Mouse (Mus musculus) hindbrain, embryonic 13.5 days (tissue): Measurements from ENCODE around the gene Tuba3a. TPM values are rescaled to one million over a fixed set of nuclear protein-coding genes. Genes with fewer than 3 reads are reported as not detected.
"Not testable (repeated sequence)": the region's sequence is repeated elsewhere in the genome, so short reads cannot be mapped to it uniquely, and the experiment has no call there.

Experiments used
- ATAC-seq: fragments of 200-750 bp; cut with Nextera tagmentation; 2 replicates; pipeline ENCODE4 v1.8.0; 2017; ENCODE audit warnings: moderate TSS enrichment; ENCODE audit not compliant: low FRiP score
- H3K27ac ChIP-seq: fragments of 300-500 bp; sonication (generic); 2 replicates; pipeline ENCODE4 v1.5.1; 2015; ENCODE audit warnings: inconsistent platforms, mild to moderate bottlenecking, moderate library complexity
- H3K27me3 ChIP-seq: fragments of 300-500 bp; sonication (generic); 2 replicates; pipeline ENCODE4 v1.6.1; 2015; ENCODE audit warnings: mild to moderate bottlenecking, inconsistent platforms
- H3K36me3 ChIP-seq: fragments of 300-500 bp; sonication (generic); 2 replicates; pipeline ENCODE4 v1.6.1; 2015; ENCODE audit warnings: mild to moderate bottlenecking, inconsistent platforms
- H3K4me1 ChIP-seq: fragments of 300-500 bp; sonication (generic); replicated peaks from 2 replicates; pipeline ENCODE4 v1.6.1; 2015; ENCODE audit warnings: inconsistent platforms
- H3K4me2 ChIP-seq: fragments of 300-500 bp; sonication (generic); 2 replicates; pipeline ENCODE4 v1.6.1; 2015; ENCODE audit warnings: inconsistent platforms, mild to moderate bottlenecking, moderate library complexity
- H3K4me3 ChIP-seq: fragments of 300-500 bp; sonication (generic); 2 replicates; pipeline ENCODE4 v1.5.1; 2015; ENCODE audit warnings: mild to moderate bottlenecking, inconsistent platforms
- H3K9ac ChIP-seq: fragments of 300-500 bp; sonication (generic); 2 replicates; pipeline ENCODE4 v1.6.1; 2015; ENCODE audit warnings: mild to moderate bottlenecking, inconsistent platforms
- H3K9me3 ChIP-seq: fragments of 300-500 bp; sonication (generic); 2 replicates; pipeline ENCODE4 v1.6.1; 2016; ENCODE audit warnings: inconsistent platforms
- WGBS: fragments of 180-500 bp; shearing (Covaris S2); methylation state at CpG from one replicate; pipeline ENCODE4 v1.1.7; 2015; 5-methylcytosine and 5-hydroxymethylcytosine counted together
- polyA plus RNA-seq: library from polyadenylated mRNA; unstranded; fragments of >200 nt; fragmentation: Nextera tagmentation; extraction: Ambion mirVana; gene quantifications from 2 replicates; pipeline ENCODE4 v1.2.1, GENCODE M21; 2015

Tuba3a gene
- polyA plus RNA-seq, 1 experiment from 2014 or later = not detected

DNA sequence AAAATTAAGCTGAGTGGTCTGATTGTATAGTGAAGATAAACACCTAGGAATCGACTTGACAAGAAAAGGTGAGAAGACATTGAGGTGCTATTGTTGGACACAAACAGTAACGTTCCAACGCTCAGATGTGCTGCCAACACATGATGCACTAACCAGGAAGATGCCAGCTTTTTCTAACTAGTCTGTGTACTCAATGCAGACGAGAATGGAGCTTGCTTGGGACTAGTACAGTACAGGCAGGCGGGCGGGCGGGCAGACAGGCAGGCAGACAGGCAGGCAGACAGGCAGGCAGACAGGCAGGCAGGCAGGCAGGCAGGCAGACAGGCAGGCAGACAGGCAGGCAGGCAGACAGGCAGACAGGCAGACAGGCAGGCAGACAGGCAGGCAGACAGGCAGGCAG lies 18.6 kb upstream of the Tuba3a start:
- not testable (repeated sequence) for H3K9ac ChIP-seq, H3K9me3 ChIP-seq, H3K4me1 ChIP-seq, H3K4me2 ChIP-seq, H3K27me3 ChIP-seq, H3K4me3 ChIP-seq, H3K36me3 ChIP-seq, H3K27ac ChIP-seq, ATAC-seq
- 89% methylated on average over 7 of the region's 7 CpGs for WGBS

- Histone ChIP-seq H3K27me3 (no peaks in the 10 kb centered on the region), H3K4me2 (no peak overlapping the region), H3K9me3 (no peaks in the 10 kb centered on the region), H3K9ac (no peak overlapping the region), H3K27ac (no peak overlapping the region), H3K4me3 (no peak overlapping the region), H3K36me3 (no peaks in the 10 kb centered on the region), H3K4me1 (no peaks in the 10 kb centered on the region; the same call in 1 of the 2 replicates)
- 65% methylated on average over 4 of the region's 4 CpGs for WGBS
- no peak for ATAC-seq
Measured at GRCm38 (mm10) chr6:125303242-125303641, 17.4 kb upstream of the Tuba3a start.

DNA sequence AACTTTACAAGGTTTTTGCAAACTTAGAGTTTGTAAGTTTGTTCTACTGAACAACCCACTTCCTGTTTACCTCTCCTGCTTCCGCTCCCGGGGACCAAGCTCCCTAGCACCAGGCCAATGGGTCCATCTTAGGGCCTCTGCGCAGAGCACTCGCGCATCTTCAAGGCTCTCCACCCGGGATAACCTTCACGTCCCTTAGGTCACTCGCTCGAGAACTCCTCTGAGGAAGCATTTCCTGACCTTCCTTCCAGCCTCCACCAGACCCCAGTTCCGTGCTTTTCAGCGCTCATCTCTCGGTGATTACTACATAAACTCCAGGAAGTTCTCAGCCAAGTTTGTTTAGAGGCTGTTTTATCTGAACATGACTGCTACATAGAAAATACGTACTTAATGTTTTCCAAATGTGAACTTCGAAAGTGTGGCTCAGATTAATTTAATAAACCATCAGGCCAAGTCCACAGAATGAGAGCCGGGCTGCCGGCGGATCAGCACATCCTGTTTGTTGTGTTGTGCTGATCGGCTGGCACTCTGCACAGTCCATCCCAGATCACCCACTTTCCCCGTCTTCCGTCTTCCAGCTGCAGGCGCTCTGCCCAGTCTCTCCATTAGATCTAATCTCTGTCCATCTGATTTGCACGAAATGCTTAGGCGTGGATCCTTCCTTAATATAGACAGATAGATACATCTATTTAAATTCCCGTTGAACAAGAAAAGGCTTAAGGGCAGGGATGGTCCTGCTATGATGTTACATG lies 16.6 kb upstream of the Tuba3a start:
- no peaks in the 10 kb centered on the region for H3K36me3 ChIP-seq
- H3K4me2 ChIP-seq = no peak overlapping the region
- no peak for ATAC-seq
- no peak overlapping the region for H3K9ac ChIP-seq
- no peak overlapping the region for H3K4me3 ChIP-seq
- no peaks in the 10 kb centered on the region for H3K9me3 ChIP-seq
- H3K27ac ChIP-seq = no peak overlapping the region
- no peaks in the 10 kb centered on the region; the same call in 1 of the 2 replicates for H3K4me1 ChIP-seq
- WGBS = 90% methylated on average over 24 of the region's 24 CpGs
- H3K27me3 ChIP-seq = no peaks in the 10 kb centered on the region

DNA sequence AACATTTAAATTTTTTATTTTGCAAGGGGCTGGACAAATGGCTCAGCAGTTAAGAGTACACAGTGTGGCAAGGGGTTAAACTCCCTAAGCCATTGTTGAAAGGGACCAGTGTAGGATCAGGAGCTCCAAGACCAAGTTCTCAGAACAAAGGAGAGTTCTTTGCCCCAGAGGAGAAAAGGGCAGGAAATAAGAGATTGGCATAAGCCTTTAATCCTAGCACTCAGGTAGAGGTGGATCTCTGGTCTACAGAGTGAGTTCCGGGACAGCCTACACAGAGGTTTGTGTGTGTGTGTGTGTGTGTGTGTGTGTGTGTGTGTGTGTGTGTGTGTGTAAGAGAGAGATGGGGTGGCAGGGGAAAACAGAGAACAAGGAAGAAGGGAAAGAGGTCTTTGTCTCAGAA lies 15.1 kb upstream of the Tuba3a start:
- no peak overlapping the region for H3K9ac ChIP-seq
- no peak for ATAC-seq
- H3K4me1 ChIP-seq = no peaks in the 10 kb centered on the region; the same call in 1 of the 2 replicates
- H3K27me3 ChIP-seq = no peaks in the 10 kb centered on the region
- 80% methylated on average over 1 of the region's 1 CpGs for WGBS
- no peaks in the 10 kb centered on the region for H3K36me3 ChIP-seq
- no peak overlapping the region for H3K4me3 ChIP-seq
- no peaks in the 10 kb centered on the region for H3K9me3 ChIP-seq
- no peak overlapping the region for H3K4me2 ChIP-seq
- H3K27ac ChIP-seq = no peak overlapping the region

- H3K9me3 ChIP-seq = no peaks in the 10 kb centered on the region
- ATAC-seq = no peak
- H3K36me3 ChIP-seq = no peaks in the 10 kb centered on the region
- no peak overlapping the region for H3K4me2 ChIP-seq
- no peaks in the 10 kb centered on the region for H3K27me3 ChIP-seq
- WGBS = 84% methylated on average over 5 of the region's 5 CpGs
- H3K27ac ChIP-seq = no peak overlapping the region
- no peak overlapping the region for H3K4me3 ChIP-seq
- no peaks in the 10 kb centered on the region for H3K4me1 ChIP-seq
- H3K9ac ChIP-seq = no peak overlapping the region
Measured at GRCm38 (mm10) chr6:125297149-125297820, 11.4 kb upstream of the Tuba3a start.

GRCm38 (mm10) chr6:125294049-125294448 lies 8.2 kb upstream of the Tuba3a start:
- Histone ChIP-seq H3K4me3 (no peak overlapping the region), H3K9me3 (no peaks in the 10 kb centered on the region), H3K4me2 (no peak overlapping the region), H3K4me1 (no peaks in the 10 kb centered on the region), H3K27me3 (no peaks in the 10 kb centered on the region), H3K36me3 (no peaks in the 10 kb centered on the region), H3K9ac (no peak overlapping the region), H3K27ac (no peak overlapping the region)
- WGBS = 85% methylated on average over 4 of the region's 4 CpGs
- no peak for ATAC-seq

DNA sequence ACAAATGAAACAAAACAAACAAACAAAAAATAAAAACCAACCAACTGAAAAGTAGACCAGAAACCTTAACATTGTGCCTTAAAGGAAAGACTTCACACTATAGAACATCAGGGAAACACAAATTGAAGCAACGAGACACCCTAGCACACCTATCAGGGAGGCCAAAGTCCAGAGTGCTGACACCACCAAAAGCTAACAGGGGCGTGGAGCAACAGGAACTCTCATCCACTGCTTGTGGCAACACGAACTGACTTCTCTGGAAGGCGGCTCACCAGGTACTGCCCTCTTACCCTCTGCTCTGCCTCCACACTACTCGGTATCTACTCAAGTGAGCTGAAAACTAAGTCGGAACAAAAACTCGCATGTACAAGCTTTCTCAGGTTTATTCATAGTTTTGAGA lies 6.4 kb upstream of the Tuba3a start:
- no peak overlapping the region for H3K4me2 ChIP-seq

DNA sequence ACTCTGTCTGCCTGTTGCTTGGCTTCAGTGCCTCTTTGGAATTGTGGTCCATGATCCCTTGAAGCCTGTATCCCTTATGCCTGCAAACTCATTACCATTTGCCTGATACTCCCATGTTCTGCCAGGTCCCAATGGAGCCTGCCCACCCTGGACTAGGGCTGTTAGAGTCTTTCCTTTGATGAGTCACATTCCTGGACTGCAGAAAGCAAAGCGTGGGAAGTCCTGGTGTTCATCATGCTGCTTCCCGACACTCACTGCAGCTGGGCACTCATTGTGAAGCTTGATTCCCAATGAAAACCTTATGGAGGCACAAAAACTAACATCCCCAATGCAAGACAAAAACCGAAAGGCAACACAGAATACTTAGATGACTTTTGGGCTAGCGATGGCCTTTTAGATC lies 5.5 kb upstream of the Tuba3a start:
- H3K4me1 ChIP-seq = no peaks in the 10 kb centered on the region
- no peaks in the 10 kb centered on the region for H3K27me3 ChIP-seq
- no peak for ATAC-seq
- H3K9ac ChIP-seq = no peak overlapping the region
- no peak overlapping the region for H3K4me3 ChIP-seq
- H3K9me3 ChIP-seq = no peaks in the 10 kb centered on the region
- 79% methylated on average over 4 of the region's 4 CpGs for WGBS
- no peak overlapping the region for H3K27ac ChIP-seq
- no peak overlapping the region for H3K4me2 ChIP-seq
- H3K36me3 ChIP-seq = no peaks in the 10 kb centered on the region

More for the DNA sequence above, 6.4 kb upstream of the Tuba3a start:
- H3K4me1 ChIP-seq = no peaks in the 10 kb centered on the region
- no peak overlapping the region for H3K27ac ChIP-seq
- WGBS = 93% methylated on average over 7 of the region's 7 CpGs
- H3K36me3 ChIP-seq = no peaks in the 10 kb centered on the region
- no peak overlapping the region for H3K4me3 ChIP-seq
- no peak for ATAC-seq
- no peak overlapping the region for H3K9ac ChIP-seq
- H3K9me3 ChIP-seq = no peaks in the 10 kb centered on the region
- no peaks in the 10 kb centered on the region for H3K27me3 ChIP-seq

- H3K4me3 ChIP-seq = no peak overlapping the region
- ATAC-seq = no peak
- no peaks in the 10 kb centered on the region for H3K9me3 ChIP-seq
- H3K4me2 ChIP-seq = no peak overlapping the region
- H3K9ac ChIP-seq = no peak overlapping the region
- H3K4me1 ChIP-seq = no peaks in the 10 kb centered on the region
- WGBS = 86% methylated on average over 5 of the region's 5 CpGs
- no peaks in the 10 kb centered on the region for H3K36me3 ChIP-seq
- no peaks in the 10 kb centered on the region for H3K27me3 ChIP-seq
- H3K27ac ChIP-seq = no peak overlapping the region
Measured at GRCm38 (mm10) chr6:125288730-125289129, 2.9 kb upstream of the Tuba3a start.

- WGBS = 89% methylated on average over 4 of the region's 4 CpGs
- no peaks in the 10 kb centered on the region for H3K9me3 ChIP-seq
- H3K27me3 ChIP-seq = no peaks in the 10 kb centered on the region
- H3K36me3 ChIP-seq = no peaks in the 10 kb centered on the region
- no peak overlapping the region for H3K9ac ChIP-seq
- H3K27ac ChIP-seq = no peak overlapping the region
- ATAC-seq = no peak
- no peaks in the 10 kb centered on the region for H3K4me1 ChIP-seq
- no peak overlapping the region for H3K4me2 ChIP-seq
- H3K4me3 ChIP-seq = no peak overlapping the region
Measured at GRCm38 (mm10) chr6:125286944-125287343, 1.1 kb upstream of the Tuba3a start.

- H3K27ac ChIP-seq = no peak overlapping the region
- no peaks in the 10 kb centered on the region for H3K9me3 ChIP-seq
- H3K36me3 ChIP-seq = no peaks in the 10 kb centered on the region
- 92% methylated on average over 7 of the region's 7 CpGs for WGBS
- no peaks in the 10 kb centered on the region for H3K4me1 ChIP-seq
- H3K27me3 ChIP-seq = no peaks in the 10 kb centered on the region
- H3K4me3 ChIP-seq = no peak overlapping the region
- no peak for ATAC-seq
- no peak overlapping the region for H3K9ac ChIP-seq
- no peak overlapping the region for H3K4me2 ChIP-seq
Measured at GRCm38 (mm10) chr6:125284751-125285150, 1.1 kb downstream of the Tuba3a start.

DNA sequence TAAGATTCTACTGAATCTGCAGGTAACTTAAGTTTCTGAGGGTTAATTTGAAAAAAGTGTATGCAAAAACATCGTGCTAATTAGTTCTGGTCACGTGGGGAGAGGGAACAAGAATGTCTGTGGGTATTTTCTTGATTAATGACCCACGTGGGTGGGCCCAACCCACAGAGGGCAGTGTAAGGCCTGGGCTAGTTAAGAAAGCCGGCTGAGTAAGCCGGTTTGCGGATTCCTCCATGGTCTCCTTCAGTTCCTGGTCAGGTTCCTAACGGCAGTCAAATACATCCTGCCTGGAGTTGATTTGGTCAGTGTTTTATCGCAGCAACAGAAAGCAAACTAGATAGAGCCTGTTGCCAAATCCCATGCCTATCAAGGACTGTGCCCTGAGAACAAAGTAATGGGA lies 1.6 kb downstream of the Tuba3a start:
- no peak for ATAC-seq
- 49% methylated on average over 8 of the region's 8 CpGs for WGBS
- H3K4me1 ChIP-seq = no peaks in the 10 kb centered on the region
- H3K9ac ChIP-seq = no peak overlapping the region
- H3K27me3 ChIP-seq = no peaks in the 10 kb centered on the region
- H3K9me3 ChIP-seq = no peaks in the 10 kb centered on the region
- no peaks in the 10 kb centered on the region for H3K36me3 ChIP-seq
- no peak overlapping the region for H3K4me2 ChIP-seq
- no peak overlapping the region for H3K27ac ChIP-seq
- no peak overlapping the region for H3K4me3 ChIP-seq

- WGBS = 94% methylated on average over 13 of the region's 13 CpGs
- ATAC-seq, H3K27me3 ChIP-seq: not testable (repeated sequence)
Measured at GRCm38 (mm10) chr6:125282721-125283120, 3.1 kb downstream of the Tuba3a start.

More at GRCm38 (mm10) chr6:125282721-125283120, 3.1 kb downstream of the Tuba3a start:
- H3K36me3 ChIP-seq, H3K9me3 ChIP-seq, H3K4me1 ChIP-seq, H3K4me3 ChIP-seq, H3K4me2 ChIP-seq, H3K9ac ChIP-seq, H3K27ac ChIP-seq: not testable (repeated sequence)
